Mouse (Mus musculus) small intestine, adult 2 months (tissue): ENCODE data around the gene Gdf10. TPM values are rescaled to one million over a fixed set of nuclear protein-coding genes. Genes with fewer than 3 reads are reported as not detected.
A peak's percentile ranks its signal among the peaks of the same experiment; 100 is the strongest.

Experiments
- H3K27ac ChIP-seq: fragments of 200-500 bp; 2 replicates; pipeline ENCODE4 v1.5.1; 2012; ENCODE audit warnings: low read depth, low read length, control low read depth, inconsistent platforms; ENCODE audit not compliant: insufficient read depth
- H3K27me3 ChIP-seq: fragments of 200-500 bp; 2 replicates; pipeline ENCODE4 v1.6.1; 2012; ENCODE audit warnings: mild to moderate bottlenecking, moderate library complexity, low read length, inconsistent platforms; ENCODE audit not compliant: control insufficient read depth, insufficient read depth
- H3K36me3 ChIP-seq: fragments of 200-500 bp; 2 replicates; pipeline ENCODE4 v1.6.1; 2012; ENCODE audit warnings: mild to moderate bottlenecking, low read length, control low read depth, inconsistent platforms; ENCODE audit not compliant: control insufficient read depth, insufficient read depth
- H3K4me1 ChIP-seq: fragments of 200-500 bp; 2 replicates; pipeline ENCODE4 v1.6.1; 2012; ENCODE audit warnings: low read length, inconsistent platforms, mixed read lengths; ENCODE audit not compliant: control insufficient read depth, insufficient read depth, insufficient read length
- H3K4me3 ChIP-seq: fragments of 200-500 bp; 2 replicates; pipeline ENCODE4 v1.5.1; 2012; ENCODE audit warnings: low read depth, mild to moderate bottlenecking, control low read depth, inconsistent platforms, low read length, moderate library complexity
- CTCF ChIP-seq: fragments of 200-500 bp; IDR thresholded peaks from 2 replicates; pipeline ENCODE4 v1.5.1; 2012; ENCODE audit warnings: low read depth, mild to moderate bottlenecking, control low read depth, inconsistent platforms, low read length, moderate library complexity, mixed read lengths; ENCODE audit not compliant: insufficient replicate concordance, insufficient read length; ENCODE audit errors: extremely low read depth
- POLR2A ChIP-seq: fragments of 200-500 bp; IDR thresholded peaks from 2 replicates; pipeline ENCODE4 v1.6.1; 2012; ENCODE audit warnings: low read depth, mild to moderate bottlenecking, control low read depth, inconsistent platforms, low read length, moderate library complexity
- WGBS: fragments of 180-500 bp; shearing (Covaris S2); methylation state at CpG from one replicate; pipeline ENCODE4 v1.1.7; 2018; 5-methylcytosine and 5-hydroxymethylcytosine counted together
- polyA plus RNA-seq: library from polyadenylated mRNA; depleted of rRNA; stranded (reverse); fragments of >200 nt; gene quantifications from 2 replicates; pipeline ENCODE4 v1.2.3, GENCODE M21; 2012; rRNA removed

Gene Gdf10
- polyA plus RNA-seq = 1.2 and 1.8 TPM in 2 replicates

DNA sequence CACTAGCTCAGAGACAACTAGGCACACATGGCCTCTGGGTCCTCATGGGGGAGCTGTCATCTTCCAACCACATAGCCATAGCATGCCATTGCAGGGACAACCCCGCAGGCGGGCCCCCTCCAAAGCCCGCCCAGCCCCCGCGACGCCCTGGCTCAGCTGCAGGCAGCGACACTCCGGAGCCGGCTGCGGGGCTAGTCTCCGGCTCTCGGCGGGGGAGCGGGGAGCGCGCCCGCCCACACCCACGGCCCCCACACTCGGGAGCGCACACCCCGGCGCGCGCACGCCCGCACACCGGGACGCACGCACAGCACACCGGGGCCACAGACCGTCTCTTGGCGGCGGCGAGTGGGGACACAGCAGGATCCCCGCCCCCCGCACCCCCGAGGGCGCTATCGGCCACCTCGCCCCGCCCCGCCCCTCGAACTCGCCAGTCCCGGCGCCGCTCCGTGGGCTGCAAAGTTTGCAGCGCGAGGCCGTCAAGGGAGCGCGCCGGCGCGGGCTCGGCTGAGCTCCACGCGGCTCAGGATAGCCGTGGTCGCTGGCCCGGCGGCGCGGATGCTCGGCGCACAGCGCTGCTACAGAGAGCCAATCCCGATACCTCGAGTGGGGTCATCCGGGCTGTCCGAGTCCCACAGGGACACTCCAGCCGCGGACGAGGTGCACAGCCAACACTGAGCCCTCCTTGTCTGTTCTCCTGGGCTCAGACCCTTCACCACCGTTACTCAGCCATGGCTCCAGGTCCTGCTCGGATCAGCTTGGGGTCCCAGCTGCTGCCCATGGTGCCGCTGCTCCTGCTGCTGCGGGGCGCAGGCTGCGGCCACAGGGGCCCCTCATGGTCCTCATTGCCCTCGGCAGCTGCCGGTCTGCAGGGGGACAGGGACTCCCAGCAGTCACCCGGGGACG is at the start of gene Gdf10:
Gdf10 (plus strand) TSS at position 420 of the 903 bp plus-strand sequence.
- 2% methylated on average over 85 of the region's 85 CpGs for WGBS
- Histone ChIP-seq H3K4me1 (no peaks in the 10 kb centered on the region), H3K4me3 (peak within 1 kb of the TSS; percentile 36), H3K27ac (no peak within 1 kb of the TSS), H3K27me3 (peaks cover 10% of the 10 kb centered on the region), H3K36me3 (no peaks in the 10 kb centered on the region)
- no peak for TF ChIP-seq POLR2A
- TF ChIP-seq CTCF = no peak

DNA sequence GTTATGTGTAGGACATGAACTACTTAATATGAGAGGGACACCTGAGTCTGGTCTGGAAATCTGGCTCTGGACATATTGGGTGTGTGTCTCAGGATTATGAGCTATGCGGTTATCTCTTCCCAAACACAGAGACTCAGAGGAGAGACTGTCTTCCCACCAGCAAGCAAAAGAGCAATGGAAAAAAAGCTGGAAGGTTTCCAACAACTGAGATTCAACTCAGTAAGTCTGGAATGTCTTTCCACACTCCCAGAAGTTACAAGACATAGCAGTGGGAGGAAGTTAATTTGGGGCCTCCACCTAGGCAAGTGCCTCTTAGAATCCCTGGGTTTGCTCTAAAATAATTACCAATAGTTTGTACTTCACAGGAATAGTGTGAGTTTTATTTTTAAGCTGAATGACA is 44.6 kb upstream of the Gdf10 start:
- H3K27ac ChIP-seq = no peak overlapping the region
- TF ChIP-seq POLR2A (no peak), CTCF (no peak)
- H3K36me3 ChIP-seq = no peaks in the 10 kb centered on the region
- H3K4me3 ChIP-seq = no peak overlapping the region
- 87% methylated on average over 1 of the region's 1 CpGs for WGBS
- H3K27me3 ChIP-seq = no peaks in the 10 kb centered on the region
- H3K4me1 ChIP-seq = no peaks in the 10 kb centered on the region

DNA sequence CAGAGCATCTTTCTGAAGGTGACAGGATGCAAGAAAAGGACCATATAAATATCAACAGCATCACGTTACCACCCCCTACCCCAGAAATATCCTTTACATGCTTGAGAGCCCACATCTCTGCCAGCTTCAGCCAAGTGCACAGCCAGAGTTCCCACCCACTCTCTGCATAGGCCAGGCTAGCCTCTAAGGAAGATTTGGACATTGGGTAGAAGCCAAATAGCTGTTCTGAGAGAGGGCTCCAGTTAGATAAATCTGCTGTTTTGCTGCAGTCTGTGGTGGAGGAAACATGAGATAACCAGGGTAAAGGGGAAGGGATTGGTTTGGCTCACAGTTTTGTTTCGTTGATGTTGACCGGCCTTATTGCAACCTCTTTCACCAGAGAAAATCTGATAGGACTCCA is 43.2 kb upstream of the Gdf10 start:
- 76% methylated on average over 3 of the region's 3 CpGs for WGBS
- Histone ChIP-seq H3K4me3 (no peak overlapping the region), H3K36me3 (no peaks in the 10 kb centered on the region), H3K4me1 (no peaks in the 10 kb centered on the region), H3K27ac (no peak overlapping the region), H3K27me3 (no peaks in the 10 kb centered on the region)
- no peak for TF ChIP-seq CTCF
- no peak for TF ChIP-seq POLR2A

DNA sequence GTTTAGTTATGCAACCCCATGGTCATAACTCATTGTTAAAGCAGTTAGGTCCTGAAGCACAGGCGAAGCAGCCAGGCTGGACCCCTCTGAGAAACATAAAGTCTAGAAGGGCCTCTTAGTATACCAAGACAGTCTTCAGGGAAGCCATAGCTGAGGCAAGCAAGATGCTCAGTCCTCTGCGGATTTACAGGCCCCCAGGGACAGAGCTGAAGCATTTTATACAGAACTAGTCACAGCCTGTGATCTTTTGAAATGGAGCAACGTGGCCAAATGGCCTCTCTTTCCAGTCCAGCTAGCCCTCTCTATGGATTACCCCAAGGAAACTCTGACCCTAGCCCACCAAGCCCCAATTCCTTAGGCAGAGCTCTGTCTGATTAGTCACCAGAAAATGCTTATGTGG is 41.9 kb upstream of the Gdf10 start:
- no peaks in the 10 kb centered on the region for H3K4me1 ChIP-seq
- H3K27me3 ChIP-seq = no peaks in the 10 kb centered on the region
- no peak for TF ChIP-seq POLR2A
- H3K4me3 ChIP-seq = no peak overlapping the region
- no peaks in the 10 kb centered on the region for H3K36me3 ChIP-seq
- WGBS = 68% methylated on average over 3 of the region's 3 CpGs
- H3K27ac ChIP-seq = no peak overlapping the region

DNA sequence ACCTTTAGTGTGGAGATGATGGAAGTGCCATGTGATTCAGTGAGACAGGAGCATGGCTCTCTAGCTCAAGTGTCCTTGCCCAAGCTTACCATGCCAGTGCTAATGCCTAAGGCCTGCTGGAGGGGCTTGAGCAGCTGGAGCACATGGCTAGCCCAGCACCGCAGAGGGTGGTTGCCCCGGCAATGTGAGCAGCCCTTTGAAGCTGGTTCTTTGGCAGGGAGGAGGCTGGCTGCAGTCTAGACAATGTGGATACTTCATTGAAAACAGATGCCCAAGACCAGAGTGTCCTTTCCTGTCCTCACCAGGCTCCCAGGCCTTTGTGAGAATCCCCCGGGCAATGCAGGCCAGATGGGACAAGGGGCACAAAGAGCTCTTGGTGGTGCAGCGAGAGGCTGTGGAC is 40.3 kb upstream of the Gdf10 start:
- TF ChIP-seq POLR2A (no peak), CTCF (no peak)
- WGBS = 95% methylated on average over 4 of the region's 4 CpGs
- no peaks in the 10 kb centered on the region for H3K27me3 ChIP-seq
- H3K36me3 ChIP-seq = no peaks in the 10 kb centered on the region
- no peaks in the 10 kb centered on the region for H3K4me1 ChIP-seq
- no peak overlapping the region for H3K4me3 ChIP-seq
- H3K27ac ChIP-seq = no peak overlapping the region

DNA sequence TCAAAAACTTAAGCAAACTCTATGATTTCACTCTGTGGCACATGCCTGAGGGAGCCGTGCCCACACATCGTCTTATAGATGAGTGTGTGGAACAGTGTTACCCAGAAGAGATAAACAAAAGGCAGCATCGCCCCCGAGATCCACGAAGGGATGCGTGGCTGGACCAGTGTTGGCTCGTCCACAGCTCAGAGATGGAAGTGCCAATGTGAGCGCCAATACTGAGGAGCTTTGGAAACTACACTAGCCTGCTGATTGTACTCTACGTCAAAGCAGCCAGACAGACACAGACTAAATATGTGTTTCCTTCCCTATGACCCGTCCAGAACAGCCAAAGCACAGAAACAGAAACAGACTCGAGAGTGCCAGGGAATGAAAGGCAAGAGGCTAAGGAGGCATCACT is 37.9 kb upstream of the Gdf10 start:
- no peak overlapping the region for H3K27ac ChIP-seq
- WGBS = 70% methylated on average over 11 of the region's 11 CpGs
- no peaks in the 10 kb centered on the region for H3K4me1 ChIP-seq
- no peak overlapping the region for H3K4me3 ChIP-seq
- no peaks in the 10 kb centered on the region for H3K27me3 ChIP-seq
- TF ChIP-seq CTCF = no peak
- TF ChIP-seq POLR2A = no peak
- H3K36me3 ChIP-seq = no peaks in the 10 kb centered on the region

DNA sequence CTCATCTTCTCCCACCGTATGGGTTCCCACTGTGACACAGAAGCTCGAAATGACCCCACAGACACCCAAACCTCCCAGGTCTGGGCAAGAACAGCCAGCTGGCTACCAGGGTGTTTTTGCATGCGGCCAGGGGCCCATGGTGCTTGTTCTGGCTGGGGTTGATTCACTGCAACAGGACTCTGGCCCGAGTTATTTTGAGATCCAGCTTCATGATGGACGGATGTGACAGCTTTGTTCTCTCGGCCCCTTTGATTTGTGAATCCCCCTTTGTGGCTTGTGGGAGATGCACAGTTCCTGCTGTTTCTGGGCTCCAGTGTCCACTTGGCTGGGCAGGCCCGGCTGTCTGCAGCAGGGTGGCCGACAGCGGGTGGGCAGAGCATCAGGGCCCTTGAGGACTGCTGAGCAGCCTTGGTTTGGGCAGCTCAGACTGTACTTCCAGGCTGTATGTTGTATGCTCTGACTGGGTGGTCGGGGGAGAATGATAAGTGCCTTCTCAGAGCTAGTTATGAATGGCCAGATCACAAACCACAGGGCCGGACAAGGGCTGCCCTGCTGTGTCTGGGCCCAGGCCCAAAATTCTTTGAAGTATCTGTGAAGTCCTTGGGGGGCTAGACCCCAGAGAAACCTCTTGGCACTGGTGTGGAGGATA is 34.9 kb upstream of the Gdf10 start:
- Histone ChIP-seq H3K27ac (no peak overlapping the region), H3K4me3 (no peak overlapping the region), H3K27me3 (no peaks in the 10 kb centered on the region), H3K4me1 (no peaks in the 10 kb centered on the region), H3K36me3 (no peaks in the 10 kb centered on the region)
- WGBS = 77% methylated on average over 11 of the region's 11 CpGs
- TF ChIP-seq POLR2A (no peak), CTCF (no peak)
